Mouse (Mus musculus): ENCODE measurements around the gene Heg1.

Heg1 gene

DNA sequence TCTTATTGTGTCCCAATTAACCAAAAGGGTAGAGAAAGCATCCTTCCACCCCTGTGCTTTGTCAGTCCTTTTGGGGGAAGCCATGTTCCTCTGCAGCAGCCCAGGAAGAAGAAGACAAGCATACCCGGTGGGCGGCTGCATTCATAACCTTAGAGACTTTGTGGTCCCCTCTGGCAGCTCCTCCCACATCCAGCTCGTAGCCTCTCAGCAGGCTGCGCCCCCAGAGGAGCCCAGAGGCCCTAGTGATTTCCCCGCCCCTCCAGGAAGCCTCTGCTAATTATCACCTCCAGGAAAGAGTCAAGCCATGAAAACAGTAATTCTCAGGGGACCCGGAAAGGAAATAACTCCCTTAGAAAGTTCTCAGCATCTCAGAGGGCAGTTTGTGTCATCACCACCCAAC is 21.1 kb downstream of the Heg1 start:
- no peak for DNase-seq (ENCODE audit: low read depth, low spot score)

DNA sequence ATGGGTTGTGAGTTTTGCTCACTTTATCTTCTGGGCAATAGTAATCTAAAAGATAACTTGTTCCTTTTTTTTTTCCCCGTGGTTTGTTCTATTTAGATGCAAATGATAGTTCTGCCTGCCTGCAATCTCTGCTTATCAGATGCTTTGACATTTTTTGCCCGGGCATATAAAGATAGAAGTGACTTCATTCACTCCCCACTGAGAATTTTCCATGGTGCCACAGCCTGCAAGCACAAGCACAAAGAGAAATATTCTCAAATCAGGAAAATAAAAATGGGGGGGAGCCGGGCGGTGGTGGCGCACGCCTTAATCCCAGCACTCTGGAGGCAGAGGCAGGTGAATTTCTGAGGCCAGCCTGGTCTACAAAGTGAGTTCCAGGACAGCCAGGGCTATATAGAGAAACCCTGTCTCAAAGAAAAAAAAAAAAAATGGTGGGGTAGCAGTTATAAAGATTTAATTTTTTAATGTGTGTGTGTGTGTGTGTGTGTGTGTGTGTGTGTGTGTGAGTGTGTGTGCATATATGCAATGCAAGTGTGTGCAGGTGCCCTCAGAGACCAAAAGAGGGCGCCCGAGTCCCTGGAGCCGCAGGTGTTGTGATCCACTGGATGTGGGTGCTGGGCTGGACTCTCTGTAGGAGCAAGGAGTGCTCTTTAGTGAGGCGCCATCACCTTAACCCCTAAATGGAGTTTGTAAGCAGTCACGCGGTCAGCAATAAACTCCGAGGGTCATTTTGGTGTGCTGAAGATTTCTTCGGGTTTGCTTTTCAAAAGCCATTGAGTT is 22.1 kb downstream of the Heg1 start:
- DNase-seq (ENCODE audit: low read depth, low spot score): peak; percentile 83

DNA sequence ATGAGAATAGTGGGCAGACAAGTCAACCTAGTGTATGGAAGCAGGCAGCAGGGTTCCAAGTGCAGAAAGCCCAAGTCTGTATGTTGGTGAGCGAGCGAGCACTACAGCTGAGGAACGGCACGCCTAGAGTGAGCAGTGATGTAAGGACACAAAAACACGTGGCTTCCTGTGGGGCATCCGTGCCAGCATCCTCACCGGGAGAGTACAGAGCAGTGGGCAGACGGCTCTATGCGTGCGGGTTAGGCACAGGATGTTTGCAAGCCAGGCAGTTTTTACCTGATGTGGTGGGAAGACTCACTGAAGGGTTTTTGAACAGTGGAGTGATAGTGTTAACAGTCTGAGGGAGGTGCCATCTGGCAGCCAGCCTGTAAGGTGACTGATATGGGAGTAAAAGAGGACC is 23.9 kb downstream of the Heg1 start:
- no peak for DNase-seq (ENCODE audit: low read depth, low spot score)

- DNase-seq (ENCODE audit: low read depth, low spot score): no peak
Observed at GRCm38 (mm10) chr16:33708585-33709397, 24.6 kb downstream of the Heg1 start.

DNA sequence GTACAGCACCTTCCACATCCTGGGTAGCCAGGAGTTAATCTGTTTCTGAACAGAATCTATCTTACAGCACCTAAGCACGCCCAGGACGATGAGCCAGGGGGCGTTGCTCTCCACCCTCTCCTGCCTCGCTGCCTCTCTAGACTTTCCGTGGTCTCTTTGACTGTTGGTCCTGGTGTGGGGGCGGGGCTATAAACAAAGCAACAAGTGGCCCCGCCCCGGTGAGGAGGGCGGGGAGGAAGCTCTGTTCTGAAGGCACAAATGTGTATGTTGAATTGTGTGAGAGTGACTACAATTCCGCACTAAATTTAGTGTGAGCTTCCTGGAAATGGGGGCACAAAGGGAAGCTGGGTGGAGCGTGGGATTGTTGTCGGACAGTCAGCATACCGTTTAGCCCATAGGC is 30.1 kb downstream of the Heg1 start:
- peak; percentile 97 for DNase-seq (ENCODE audit: low read depth, low spot score)

DNA sequence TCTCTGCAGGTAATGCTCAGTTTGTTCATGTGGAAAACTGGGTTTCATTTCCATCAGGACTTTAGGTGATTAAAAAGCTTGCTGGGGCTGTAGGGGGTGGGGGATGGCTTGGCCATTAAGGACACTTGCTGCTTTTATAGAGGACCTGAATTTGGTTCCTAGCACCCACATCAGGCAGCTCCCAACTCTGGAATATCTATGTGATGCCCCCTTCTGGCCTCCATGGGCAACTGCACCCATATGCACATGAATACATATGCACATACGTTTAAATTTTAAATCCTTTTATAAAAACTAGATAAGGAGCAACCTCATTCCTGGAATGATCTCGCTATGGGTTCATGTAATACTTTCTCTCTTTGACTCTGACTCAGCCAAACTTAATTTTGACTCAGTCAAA is 39.1 kb downstream of the Heg1 start:
- DNase-seq (ENCODE audit: low read depth, low spot score): peak; percentile 52

DNA sequence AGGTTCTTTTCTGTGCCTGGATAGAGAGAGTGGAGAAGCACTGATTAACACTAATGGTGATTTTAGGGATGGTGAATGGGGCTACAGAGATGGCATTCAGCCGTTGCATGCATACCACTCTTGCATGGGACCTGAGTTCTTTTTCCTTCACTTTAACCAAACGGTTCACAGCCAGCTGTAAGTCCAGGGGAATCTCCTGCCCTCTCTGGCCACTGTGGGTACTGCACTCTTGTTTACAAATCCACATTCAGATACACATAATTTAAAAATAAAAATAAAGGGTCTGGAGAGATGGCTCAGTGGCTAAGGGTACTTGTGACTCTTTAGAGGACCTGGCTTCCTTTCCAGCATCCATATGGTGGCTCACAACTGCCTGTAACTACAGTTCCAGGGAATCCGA is 39.8 kb downstream of the Heg1 start:
- peak; percentile 75 for DNase-seq (ENCODE audit: low read depth, low spot score)

GRCm38 (mm10) chr16:33726261-33726660 is 42.1 kb downstream of the Heg1 start:
- no peak for DNase-seq (ENCODE audit: low read depth, low spot score)

- DNase-seq (ENCODE audit: low read depth, low spot score): no peak
Observed at GRCm38 (mm10) chr16:33726892-33727291, 42.7 kb downstream of the Heg1 start.

- DNase-seq (ENCODE audit: low read depth, low spot score): no peak
Observed at GRCm38 (mm10) chr16:33728427-33728826, 44.3 kb downstream of the Heg1 start.

DNA sequence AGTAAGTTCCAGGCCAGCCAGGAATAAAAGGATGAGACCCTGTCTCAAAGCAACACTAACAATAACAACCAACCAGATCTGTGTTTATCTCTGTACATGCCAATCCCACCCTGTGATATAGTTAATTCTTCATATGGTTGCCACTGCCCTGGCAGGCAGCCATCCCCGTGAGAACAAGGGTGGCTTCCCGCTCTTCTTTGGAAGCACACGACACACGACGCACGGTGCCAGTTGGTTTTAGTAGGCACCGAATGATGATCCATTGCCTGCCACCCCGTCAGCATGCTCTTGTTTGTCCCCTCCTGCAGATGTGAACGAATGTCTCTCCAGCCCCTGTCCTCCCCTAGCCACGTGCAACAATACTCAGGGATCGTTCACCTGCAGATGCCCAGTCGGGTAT is 47.1 kb downstream of the Heg1 start:
- no peak for DNase-seq (ENCODE audit: low read depth, low spot score)

DNA sequence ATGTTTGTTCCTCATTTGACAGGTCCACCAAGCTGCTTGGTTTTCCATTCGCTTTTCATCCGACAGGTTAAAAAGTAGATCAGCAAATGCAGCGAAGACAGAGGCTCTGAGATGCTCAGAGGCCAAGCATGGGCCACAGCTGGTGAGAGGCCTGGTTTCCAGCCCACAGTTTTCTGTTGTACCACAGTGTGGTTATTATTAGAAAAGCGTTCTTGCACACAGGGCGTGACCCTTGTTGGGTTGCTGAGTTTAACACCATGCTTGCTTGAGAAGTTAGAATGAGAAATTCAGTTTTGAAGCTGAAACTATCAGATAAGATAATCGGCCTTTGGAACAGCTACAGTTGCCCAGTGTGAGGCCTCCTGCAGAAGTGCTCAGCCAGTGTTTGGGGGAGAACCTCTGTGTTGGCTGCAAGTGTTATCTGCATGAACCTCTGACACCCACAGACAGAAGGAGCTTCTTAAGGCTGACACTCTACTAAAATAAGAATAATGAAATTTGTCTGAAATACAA is 48.1 kb downstream of the Heg1 start:
- no peak for DNase-seq (ENCODE audit: low read depth, low spot score)

DNA sequence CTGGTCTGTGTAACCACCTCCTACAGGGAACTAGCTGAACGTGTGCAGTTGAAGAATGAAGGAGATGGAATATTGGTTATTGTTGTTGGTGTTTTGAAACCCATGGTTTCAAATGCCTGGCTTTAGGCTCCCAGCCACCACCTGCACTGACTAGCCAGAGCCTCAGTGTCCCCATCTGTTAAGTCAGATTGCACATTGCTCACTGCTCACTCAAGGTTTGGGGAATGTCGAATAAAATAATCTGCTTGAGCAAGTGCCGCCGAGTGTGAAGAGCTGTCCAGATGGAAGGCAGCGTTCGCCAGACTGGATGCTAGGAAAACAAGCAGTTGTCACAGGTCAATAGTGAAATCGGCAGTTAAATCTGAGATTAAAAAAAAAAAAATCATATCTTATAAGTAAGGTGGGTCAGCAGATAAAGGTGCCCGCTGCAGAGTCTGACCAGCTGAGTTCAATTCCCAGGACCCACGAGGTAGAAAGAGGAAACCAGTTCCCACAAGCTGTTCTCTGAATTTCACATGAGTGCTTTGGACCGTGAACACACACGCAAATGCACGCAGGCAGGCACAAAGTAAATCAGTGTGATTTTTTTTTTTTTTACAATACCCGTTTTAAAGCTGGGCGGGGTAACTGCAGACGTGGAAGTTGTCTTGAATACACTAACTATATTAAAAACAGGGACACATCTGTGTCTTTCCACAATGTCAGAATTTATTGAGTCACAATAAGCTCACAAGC is 48.8 kb downstream of the Heg1 start:
- DNase-seq (ENCODE audit: low read depth, low spot score): no peak

GRCm38 (mm10) chr16:33733864-33734263 is 49.7 kb downstream of the Heg1 start:
- no peak for DNase-seq (ENCODE audit: low read depth, low spot score)

DNA sequence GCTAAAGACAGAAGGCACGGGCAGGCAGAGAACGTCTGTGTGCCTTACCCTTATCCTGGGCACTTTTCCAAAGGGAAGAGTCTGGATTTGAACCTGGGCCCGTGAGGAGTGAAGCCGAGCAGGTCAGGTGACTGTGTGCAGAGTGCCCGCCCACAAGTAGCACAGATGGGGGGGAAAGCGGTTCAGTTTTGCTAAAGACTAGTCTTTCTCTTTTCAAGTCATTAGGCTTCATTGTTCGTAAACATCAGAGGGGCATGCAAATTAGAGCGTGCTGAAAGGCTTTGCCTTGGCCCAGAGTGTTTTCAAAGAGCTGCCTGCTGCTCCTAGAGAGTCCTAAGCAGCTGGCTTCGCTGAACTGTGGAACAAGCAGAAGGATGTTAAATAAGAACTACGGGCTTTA is 50.4 kb downstream of the Heg1 start:
- peak; percentile 92 for DNase-seq (ENCODE audit: low read depth, low spot score)

DNA sequence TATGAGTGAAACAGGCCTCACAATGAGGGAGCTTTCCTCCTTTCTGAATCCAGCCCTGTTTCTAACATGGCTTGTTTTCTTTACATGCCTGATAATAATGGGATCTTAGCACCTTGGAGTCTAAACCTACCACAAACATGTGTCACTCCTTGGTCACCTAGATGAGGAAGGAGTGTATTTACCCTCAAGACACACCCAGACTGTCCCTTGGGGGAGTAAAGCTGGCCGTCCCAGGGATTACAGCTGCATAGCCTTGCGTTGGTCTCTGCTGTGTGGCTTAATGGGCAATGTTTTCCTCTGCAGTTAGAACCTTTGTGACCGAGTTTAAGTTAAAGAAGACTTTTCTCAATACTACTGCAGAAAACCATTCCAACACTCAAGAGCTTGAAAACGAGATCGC is 51.1 kb downstream of the Heg1 start:
- no peak for DNase-seq (ENCODE audit: low read depth, low spot score)

DNA sequence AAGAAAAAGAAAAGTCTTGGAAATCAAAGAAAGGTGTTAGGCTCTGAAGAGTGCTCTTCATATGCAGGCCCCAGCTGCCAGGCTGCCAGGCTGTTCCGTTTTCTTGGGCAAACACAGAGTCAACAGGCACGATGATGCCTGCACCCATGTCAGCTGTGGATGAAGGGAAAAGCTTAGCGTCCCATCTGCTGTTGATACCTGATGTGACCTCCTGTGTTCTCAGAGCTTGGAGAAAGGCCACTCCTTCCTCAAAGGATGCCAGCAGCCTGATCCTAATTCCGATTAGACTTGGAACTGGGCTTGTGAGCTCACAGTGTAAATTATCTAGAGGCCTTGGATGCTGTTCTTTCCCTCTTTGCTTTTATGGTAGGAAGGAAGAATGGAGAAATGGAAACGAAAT is 51.6 kb downstream of the Heg1 start:
- DNase-seq (ENCODE audit: low read depth, low spot score): no peak

GRCm38 (mm10) chr16:33736746-33737145 is 52.6 kb downstream of the Heg1 start:
- peak; percentile 68 for DNase-seq (ENCODE audit: low read depth, low spot score)

GRCm38 (mm10) chr16:33738949-33739719 is 55.0 kb downstream of the Heg1 start:
- DNase-seq (ENCODE audit: low read depth, low spot score): no peak

DNA sequence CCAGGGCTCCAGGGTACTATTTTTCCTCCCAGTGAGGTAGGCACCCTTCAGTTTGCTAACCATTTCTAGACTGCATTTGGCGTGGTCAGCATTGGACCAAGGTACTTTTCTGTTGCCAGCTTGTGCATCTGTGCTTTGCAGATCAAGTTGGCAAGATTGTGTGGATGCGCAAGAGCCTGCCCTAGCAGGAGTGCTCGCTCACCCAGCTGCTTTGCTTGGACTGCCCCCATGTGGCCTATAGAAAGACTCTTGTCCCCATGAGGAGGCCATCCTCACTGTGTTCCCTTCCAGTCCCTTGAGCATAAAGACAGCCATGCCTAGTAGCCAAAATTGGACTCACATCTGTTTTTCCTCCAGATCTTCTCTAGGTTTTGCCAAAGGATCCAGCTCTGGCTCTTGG is 55.6 kb downstream of the Heg1 start:
- DNase-seq (ENCODE audit: low read depth, low spot score): no peak

DNA sequence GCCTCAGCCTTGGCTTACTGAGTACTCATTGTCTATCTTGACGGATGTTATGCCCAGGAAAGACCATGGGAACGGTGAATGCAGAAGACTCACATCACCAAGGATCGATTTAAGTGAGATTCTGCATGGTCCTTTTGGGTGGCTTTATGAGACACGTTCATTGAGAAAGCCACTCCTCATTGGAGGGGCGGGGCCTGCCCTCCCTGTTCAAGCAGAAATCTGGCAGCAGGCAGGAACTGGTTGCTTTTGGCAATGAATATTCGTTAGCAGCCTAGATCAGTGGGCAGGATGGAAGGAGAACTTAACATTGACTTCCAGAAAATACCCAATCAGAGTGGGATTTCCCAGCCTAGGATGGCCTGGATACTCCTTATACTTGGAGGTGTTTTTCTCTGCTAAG is 56.2 kb downstream of the Heg1 start:
- DNase-seq (ENCODE audit: low read depth, low spot score): no peak

Measured in R1 (cell line).